Mouse (Mus musculus): ENCODE measurements at regions not wholly inside any gene's neighbourhood (a gene's known extent, or its start where the extent isn't known, plus 50 kb on each side); places are given as distances from the start of the nearest gene placed in this dataset.

GRCm38 (mm10) chr10:104021593-104021992 lies 121.2 kb upstream of the Gm21293 start:
- TF ChIP-seq POLR2A (IDR thresholded peaks at IDR 0.05; ENCODE audit: insufficient read depth, low read depth, low read length): no peak
- no peak for TF ChIP-seq CTCF (IDR thresholded peaks at IDR 0.05)

All from heart, adult 2 months (tissue).